Mouse (Mus musculus): Measurements from ENCODE around the gene Bglap2.
"Not testable (repeated sequence)": the region's sequence is repeated elsewhere in the genome, so short reads cannot be mapped to it uniquely, and the experiment has no call there.

DNA sequence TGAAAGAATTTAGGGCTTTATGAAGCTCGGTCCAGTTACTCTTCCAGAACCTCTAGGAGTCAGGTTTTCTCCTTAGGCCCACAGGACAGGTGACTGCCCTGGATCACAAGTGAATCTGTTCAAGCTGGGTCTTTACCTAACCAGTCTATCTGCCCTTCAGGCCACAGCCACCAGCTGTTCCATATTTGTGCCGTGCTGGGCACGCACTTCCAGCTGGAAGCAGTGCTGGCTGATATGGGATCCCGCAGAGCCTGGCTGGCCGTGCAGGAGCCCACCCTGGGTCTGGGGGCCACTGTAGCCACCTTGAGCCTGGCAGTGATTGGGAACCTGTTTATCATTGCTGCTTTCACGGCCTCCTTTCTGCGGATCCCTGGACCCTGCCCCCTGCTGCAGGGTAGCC, 1.9 kb downstream of the Bglap2 start:
- not testable (repeated sequence) for TF ChIP-seq CTCF (conservative IDR thresholded peaks at IDR 0.05; ENCODE audit: insufficient read depth, insufficient read length, low read depth, low read length); POLR2A (IDR thresholded peaks at IDR 0.05; ENCODE audit: low read depth, low read length)
